ENCODE assay signal across 8 mouse cellular contexts in genomic region chr14:8213803-8214224, GRCm38 (mm10). TPM values are rescaled to one million over a fixed set of nuclear protein-coding genes. Genes with fewer than 3 reads are reported as not detected.
DNase-seq lines count a peak whose midpoint lies in the region; ATAC-seq lines count a peak whose summit lies in the region.

Gene Kctd6, plus strand, starts transcription at chr14:8214140.

- peak within 1 kb of the TSS; percentile 95 for H3K9ac ChIP-seq in hindbrain, embryonic 16.5 days (ENCODE audit: low read depth, low read length)

- H3K27me3 ChIP-seq in hindbrain, embryonic 16.5 days (replicated peaks; ENCODE audit: control insufficient read depth, insufficient read depth, low read length), result 0 out of 2 replicates have a peak, but pooled peaks cover 2% of the 10 kb centered on the region

- WGBS in hindbrain, embryonic 16.5 days, result under 1% methylated on average over 23 of the region's 49 CpGs
- 0% methylated on average over 44 of the region's 49 CpGs for WGBS in macrophage (ENCODE audit: missing documents)

- peak within 1 kb of the TSS; percentile 76 for H3K4me3 ChIP-seq in hindbrain, embryonic 16.5 days (ENCODE audit: low read length)
- peak within 1 kb of the TSS; percentile 80 for H3K4me3 ChIP-seq in macrophage (ENCODE audit: inconsistent target)

- peaks cover 39% of the 10 kb centered on the region; the same call in 1 of the 2 replicates for H3K79me2 ChIP-seq in macrophage (ENCODE audit: inconsistent target)

- peak within 1 kb of the TSS; percentile 87 for H3K4me2 ChIP-seq in hindbrain, embryonic 16.5 days (ENCODE audit: low read length)

- peak within 1 kb of the TSS; percentile 96 for H3K27ac ChIP-seq in hindbrain, embryonic 16.5 days (ENCODE audit: low read depth, low read length)
- H3K27ac ChIP-seq in macrophage, result 0 out of 2 replicates have a peak within 1 kb of the TSS, but pooled peaks have one; percentile 28

- ATAC-seq in hindbrain, embryonic 16.5 days, result peak; percentile 96

- DNase-seq in WW6 (ENCODE audit: low read depth, low spot score), result peak; percentile 91
- DNase-seq in cerebellum, postnatal 4 days (ENCODE audit: low spot score in 2 of 2), result peak; percentile 94 to 99
- DNase-seq in gastrocnemius, adult 18-20 months (ENCODE audit: low spot score), result peak; percentile 98
- DNase-seq in left cerebral cortex, adult 18-20 months (ENCODE audit: low spot score in 2 of 2), result peak; percentile 97 to 99
- peak; percentile 99 for DNase-seq in right cerebral cortex, adult 18-20 months
- DNase-seq in urinary bladder, postnatal 10 days (ENCODE audit: low spot score), result peak; percentile 95

- H3K36me3 ChIP-seq in hindbrain, embryonic 16.5 days (ENCODE audit: control insufficient read depth, insufficient read depth, low read length), result no peaks in the 10 kb centered on the region
- H3K36me3 ChIP-seq in macrophage (ENCODE audit: inconsistent target), result no peaks in the 10 kb centered on the region

- no peaks in the 10 kb centered on the region for H3K9me3 ChIP-seq in hindbrain, embryonic 16.5 days (ENCODE audit: control insufficient read depth, low read length)

- peaks cover 24% of the 10 kb centered on the region for H3K4me1 ChIP-seq in hindbrain, embryonic 16.5 days (ENCODE audit: control insufficient read depth, insufficient read depth, low read depth, low read length)

RNA-seq across cellular contexts. Expression of gene Kctd6, which starts in this region (rescaled TPM):
- total RNA-seq in gastrocnemius, adult 18-20 months (2021), result 1 to 10 TPM; 7.7 to 8.4 TPM
- 5.4 and 5.7 TPM in 2 replicates for polyA plus RNA-seq in hindbrain, embryonic 16.5 days (2015; fragmentation: Nextera tagmentation; extraction: Ambion mirVana)
- total RNA-seq in left cerebral cortex, adult 18-20 months (2021), result 10 to 100 TPM; 40.9 to 43.6 TPM
- total RNA-seq in macrophage (2018; cell fraction: chromatin; rRNA removed), result 10 to 100 TPM in 25 of 26 experiments, 1 to 10 TPM in 1; 9.7 to 41.4 (median 21.3) TPM
- total RNA-seq in macrophage (2018; cell fraction: cytosol; rRNA removed), result 10 to 100 TPM in 24 of 26 experiments, 1 to 10 TPM in 2; 8.5 to 17.8 (median 13.6) TPM
- 10 to 100 TPM; 11.1 to 53.2 (median 22.5) TPM for total RNA-seq in macrophage (2018; cell fraction: nucleus; rRNA removed)
- polyA plus RNA-seq in macrophage (2018), result 8.9 to 15.7 TPM (median 13.6 TPM) in 3 replicates

Comparison
In these comparisons a context has a peak if more than half of its experiments do, and no peak if none do; other contexts are left out.
1. Peak in every context shown above with its lines: DNase-seq, ATAC-seq, H3K4me3 ChIP-seq and H3K27ac ChIP-seq.
2. RNA of gene Kctd6 (total RNA-seq): 40.9 to 43.6 TPM in left cerebral cortex, adult 18-20 months; 7.7 to 8.4 TPM in gastrocnemius, adult 18-20 months; every median in the first group is over 4 times any median in the second.